ENCODE assay signal across 19 mouse cellular contexts in the genomic region with DNA sequence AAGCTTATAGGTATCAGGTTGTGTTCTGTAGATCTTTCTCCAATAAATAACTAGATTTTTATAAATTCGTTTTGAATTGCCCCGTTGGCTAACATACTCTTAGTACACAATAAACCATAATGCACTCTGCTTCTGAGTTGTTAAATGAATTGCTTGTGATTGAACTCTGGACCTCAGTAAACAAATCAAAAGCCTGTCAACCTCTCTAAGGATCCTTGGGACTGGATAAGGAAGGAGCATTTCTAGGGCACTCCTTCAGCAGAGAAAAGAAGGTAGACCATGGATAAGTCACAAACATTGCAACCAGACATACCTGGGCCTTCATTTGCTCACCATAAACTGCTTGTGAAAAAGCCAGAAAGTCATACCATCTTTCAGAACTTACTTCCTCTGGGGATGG.
DNase-seq lines count a peak whose midpoint lies in the region; ATAC-seq and TF ChIP-seq lines count a peak whose summit lies in the region.
"Had no signal": no experiment of that assay in that cellular context is flagged by ENCODE, and none has a peak within 500 bp of the region (broad histone marks: within the 10 kb centered on the region; RNA-seq: fewer than 3 reads in every experiment).

No protein-coding gene starts in this region.

- H3K36me3 ChIP-seq in intestine, embryonic 15.5 days, result no peaks in the 10 kb centered on the region
- H3K36me3 ChIP-seq in intestine, postnatal 0 days (ENCODE audit: control insufficient read depth, insufficient read depth), result no peaks in the 10 kb centered on the region
- no peaks in the 10 kb centered on the region for H3K36me3 ChIP-seq in intestine, embryonic 16.5 days (ENCODE audit: control insufficient read depth, insufficient read depth, low read length)
- no peaks in the 10 kb centered on the region for H3K36me3 ChIP-seq in stomach, postnatal 0 days (ENCODE audit: control insufficient read depth, insufficient read depth, low read length)
- H3K36me3 ChIP-seq: G1E had no signal

- H3K4me2 ChIP-seq in intestine, embryonic 15.5 days (replicated peaks), result no peak overlapping the region
- no peak overlapping the region for H3K4me2 ChIP-seq in intestine, postnatal 0 days (replicated peaks; ENCODE audit: low read depth)
- H3K4me2 ChIP-seq in intestine, embryonic 16.5 days (ENCODE audit: low read depth, low read length), result no peak overlapping the region
- no peak overlapping the region for H3K4me2 ChIP-seq in stomach, postnatal 0 days (replicated peaks; ENCODE audit: low read depth)

- no peak for TF ChIP-seq CTCF in intestine, postnatal 0 days (IDR thresholded peaks at IDR 0.05; ENCODE audit: low read depth)
- no peak for TF ChIP-seq CTCF in stomach, postnatal 0 days (IDR thresholded peaks at IDR 0.05; ENCODE audit: low read depth)

- H3K9me3 ChIP-seq in intestine, embryonic 15.5 days, result no peaks in the 10 kb centered on the region
- H3K9me3 ChIP-seq in intestine, postnatal 0 days (ENCODE audit: control insufficient read depth), result no peaks in the 10 kb centered on the region
- H3K9me3 ChIP-seq in intestine, embryonic 16.5 days (ENCODE audit: control insufficient read depth, low read length), result no peaks in the 10 kb centered on the region
- no peaks in the 10 kb centered on the region for H3K9me3 ChIP-seq in stomach, postnatal 0 days (ENCODE audit: control insufficient read depth, low read length)
- H3K9me3 ChIP-seq: G1E had no signal

- no peak overlapping the region for H3K4me3 ChIP-seq in intestine, embryonic 15.5 days (replicated peaks)
- no peak overlapping the region for H3K4me3 ChIP-seq in intestine, postnatal 0 days (ENCODE audit: low read depth, low read length)
- no peak overlapping the region for H3K4me3 ChIP-seq in intestine, embryonic 16.5 days (ENCODE audit: low read length)
- no peak overlapping the region for H3K4me3 ChIP-seq in stomach, postnatal 0 days (ENCODE audit: low read depth, low read length)

- DNase-seq in stomach, postnatal 0 days (ENCODE audit: low spot score), result no peak
- DNase-seq: adrenal gland, adult 2 months; adrenal gland, adult 8-10 months; adrenal gland, postnatal 10 days; adrenal gland, postnatal 14 days; adrenal gland, postnatal 25 days; adrenal gland, postnatal 36 days; B cell, adult 2 months; cerebellum, adult 11 months; cerebellum, adult 11-12 months; cerebellum, adult 18-20 months had no signal

- H3K9ac ChIP-seq in intestine, embryonic 15.5 days, result no peak overlapping the region
- no peak overlapping the region for H3K9ac ChIP-seq in intestine, postnatal 0 days (ENCODE audit: low read depth, low read length)
- H3K9ac ChIP-seq in intestine, embryonic 16.5 days (ENCODE audit: low read depth, low read length), result no peak overlapping the region
- no peak overlapping the region for H3K9ac ChIP-seq in stomach, postnatal 0 days (ENCODE audit: low read length)

- H3K27me3 ChIP-seq in intestine, embryonic 15.5 days (replicated peaks), result no peaks in the 10 kb centered on the region
- no peaks in the 10 kb centered on the region for H3K27me3 ChIP-seq in intestine, postnatal 0 days (replicated peaks; ENCODE audit: control insufficient read depth, insufficient read depth, low read length)
- no peaks in the 10 kb centered on the region for H3K27me3 ChIP-seq in intestine, embryonic 16.5 days (replicated peaks; ENCODE audit: control insufficient read depth, insufficient read depth, low read length)
- no peaks in the 10 kb centered on the region for H3K27me3 ChIP-seq in stomach, postnatal 0 days (ENCODE audit: control insufficient read depth, insufficient read depth, low read length)
- H3K27me3 ChIP-seq: CH12.LX, Patski had no signal

- H3K4me1 ChIP-seq in intestine, embryonic 15.5 days (replicated peaks), result no peaks in the 10 kb centered on the region
- no peaks in the 10 kb centered on the region for H3K4me1 ChIP-seq in intestine, postnatal 0 days (replicated peaks; ENCODE audit: control insufficient read depth, insufficient read depth, low read length)
- no peaks in the 10 kb centered on the region for H3K4me1 ChIP-seq in intestine, embryonic 16.5 days (ENCODE audit: control insufficient read depth, insufficient read depth, low read length)
- H3K4me1 ChIP-seq in stomach, postnatal 0 days (replicated peaks; ENCODE audit: control insufficient read depth, insufficient read depth), result no peaks in the 10 kb centered on the region

- H3K27ac ChIP-seq in intestine, embryonic 15.5 days, result no peak overlapping the region
- no peak overlapping the region for H3K27ac ChIP-seq in intestine, postnatal 0 days (ENCODE audit: low read depth, low read length)
- no peak overlapping the region for H3K27ac ChIP-seq in intestine, embryonic 16.5 days (ENCODE audit: low read length)
- no peak overlapping the region for H3K27ac ChIP-seq in stomach, postnatal 0 days (replicated peaks)

- WGBS in intestine, embryonic 15.5 days, result 65% methylated on average over 2 of the region's 2 CpGs
- WGBS in intestine, postnatal 0 days, result 39% methylated on average over 2 of the region's 2 CpGs
- 61% methylated on average over 2 of the region's 2 CpGs for WGBS in intestine, embryonic 16.5 days
- 60% methylated on average over 2 of the region's 2 CpGs for WGBS in stomach, postnatal 0 days

- peak; percentile 63 for ATAC-seq in intestine, embryonic 15.5 days
- ATAC-seq in intestine, postnatal 0 days, result no peak
- peak; percentile 75; the same call in 1 of the 2 replicates for ATAC-seq in intestine, embryonic 16.5 days
- ATAC-seq in stomach, postnatal 0 days (ENCODE audit: low FRiP score, low TSS enrichment), result no peak
- ATAC-seq: activated CD4-positive, CD25-positive, alpha-beta regulatory T cell, adult 4 months; CD4-positive, CD25-positive, alpha-beta regulatory T cell, adult 4 months; Patski had no signal

- no peak for TF ChIP-seq EP300 in stomach, postnatal 0 days (optimal IDR thresholded peaks at IDR 0.05)

Comparison
In these comparisons a context has a peak if more than half of its experiments do, and no peak if none do; other contexts are left out.
1. ATAC-seq: peak in intestine, embryonic 15.5 days (single experiment) and intestine, embryonic 16.5 days (single experiment); none in intestine, postnatal 0 days (single experiment) and stomach, postnatal 0 days (single experiment).